Mouse (Mus musculus) lung, postnatal 4 days (tissue): ENCODE measurements around the gene Evx1.

Source experiments
- DNase-seq, 2 experiments: peaks; one replicate each; pipeline ENCODE4 v3.0.0; 2021

Evx1 gene

DNA sequence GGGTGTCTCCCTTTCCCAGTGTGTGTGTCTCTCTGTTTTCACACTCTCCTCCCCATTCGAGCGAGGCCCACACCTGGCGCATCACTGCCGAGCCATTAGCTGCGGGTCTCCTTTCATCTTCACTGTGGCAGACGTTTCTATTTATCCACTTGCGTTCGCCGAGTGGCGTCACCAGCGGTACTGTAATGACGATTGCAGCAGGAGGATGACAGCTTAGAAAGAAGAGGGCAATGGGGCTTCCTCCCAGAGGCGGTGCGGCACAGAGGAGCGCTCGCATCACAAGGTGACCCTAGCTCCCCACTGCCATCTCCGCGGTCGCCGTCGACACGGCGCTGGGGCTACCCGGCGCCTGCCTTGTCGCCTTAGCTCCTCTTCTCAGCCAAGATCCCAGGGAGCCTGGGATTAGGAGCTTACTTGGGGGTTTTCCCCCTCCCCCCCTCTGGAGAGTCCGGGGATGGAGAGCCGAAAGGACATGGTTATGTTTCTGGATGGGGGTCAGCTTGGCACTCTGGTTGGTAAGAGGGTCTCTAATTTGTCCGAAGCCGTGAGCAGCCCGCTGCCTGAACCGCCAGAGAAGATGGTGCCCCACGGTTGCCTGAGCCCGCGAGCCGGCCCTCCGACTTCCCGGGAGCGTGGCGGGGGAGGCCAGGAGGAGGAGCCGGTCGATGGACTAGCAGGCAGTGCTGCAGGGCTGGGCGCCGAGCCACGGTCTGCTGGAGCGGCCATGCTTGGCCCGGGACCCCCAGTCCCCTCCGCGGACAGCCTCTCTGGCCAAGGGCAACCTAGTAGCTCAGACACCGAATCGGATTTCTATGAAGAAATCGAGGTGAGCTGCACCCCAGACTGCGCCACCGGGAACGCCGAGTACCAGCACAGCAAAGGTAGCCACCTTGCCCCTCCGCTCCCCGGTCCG lies at the start of gene Evx1:
Gene Evx1 (plus strand): TSS at position 108 of the 913 bp plus-strand sequence.
- DNase-seq = no peak

DNA sequence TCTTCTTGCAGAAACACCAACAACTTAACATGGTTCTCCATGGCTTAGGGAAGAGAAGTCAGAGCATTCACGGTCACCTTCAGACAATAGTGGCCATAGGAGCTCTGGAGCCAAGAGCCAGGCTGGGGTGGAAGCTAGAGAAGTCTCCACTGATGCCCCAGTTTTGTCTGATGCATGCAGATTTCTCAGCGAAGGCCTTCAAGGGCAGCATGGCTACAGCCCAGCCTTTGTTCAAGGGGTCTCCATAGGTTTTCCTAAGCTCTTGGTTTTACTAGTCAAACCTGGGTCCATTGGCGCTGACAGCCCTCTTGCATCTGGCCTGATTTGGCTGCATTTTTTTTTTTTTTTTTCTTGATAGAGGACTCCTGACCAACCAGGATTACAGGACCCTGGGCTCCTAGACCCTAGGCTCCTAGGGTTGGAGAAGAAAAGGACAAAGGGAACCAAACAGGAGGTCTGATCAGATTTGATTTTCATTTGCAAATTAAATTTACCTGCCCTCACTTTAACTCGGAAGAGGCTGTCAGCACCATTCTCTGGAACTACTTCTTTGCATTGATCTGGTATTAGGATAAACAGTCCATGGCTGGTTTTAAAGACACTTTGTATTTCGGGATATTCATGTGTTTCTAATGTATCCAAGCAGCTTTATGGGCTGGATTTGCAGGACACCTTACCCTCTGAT lies 49.0 kb upstream of the Evx1 start:
- DNase-seq = no peak

DNA sequence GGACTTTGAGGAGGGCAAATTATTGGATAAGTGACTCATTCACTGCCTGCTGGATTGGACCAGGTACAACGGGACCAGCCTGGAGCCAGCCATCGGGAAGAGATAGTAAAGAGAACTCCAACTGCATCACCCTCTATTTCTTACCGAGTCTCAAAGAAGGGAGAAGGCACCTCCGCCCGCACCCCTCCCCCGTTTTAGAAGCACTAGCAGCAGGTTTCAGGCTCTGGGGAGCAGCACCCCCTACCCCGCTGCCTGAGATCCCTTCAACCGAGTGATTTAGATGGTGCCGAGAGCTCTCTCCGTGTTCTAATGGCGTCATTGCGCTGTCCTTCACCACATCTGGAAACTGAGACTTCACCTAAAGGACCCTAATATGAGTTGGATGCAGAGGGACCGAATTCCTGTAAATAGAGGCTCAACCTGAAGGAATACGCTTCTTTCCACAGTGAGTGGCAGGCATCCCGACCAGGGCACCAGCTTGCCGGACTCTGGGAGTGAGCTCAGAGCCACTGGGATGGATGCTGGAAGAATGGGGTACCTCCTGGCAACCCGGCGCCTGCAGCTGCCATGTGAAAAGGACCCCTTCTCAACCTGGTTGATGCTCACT lies 47.9 kb upstream of the Evx1 start:
- peak in 1 of 2 experiments; percentile 11 for DNase-seq

DNA sequence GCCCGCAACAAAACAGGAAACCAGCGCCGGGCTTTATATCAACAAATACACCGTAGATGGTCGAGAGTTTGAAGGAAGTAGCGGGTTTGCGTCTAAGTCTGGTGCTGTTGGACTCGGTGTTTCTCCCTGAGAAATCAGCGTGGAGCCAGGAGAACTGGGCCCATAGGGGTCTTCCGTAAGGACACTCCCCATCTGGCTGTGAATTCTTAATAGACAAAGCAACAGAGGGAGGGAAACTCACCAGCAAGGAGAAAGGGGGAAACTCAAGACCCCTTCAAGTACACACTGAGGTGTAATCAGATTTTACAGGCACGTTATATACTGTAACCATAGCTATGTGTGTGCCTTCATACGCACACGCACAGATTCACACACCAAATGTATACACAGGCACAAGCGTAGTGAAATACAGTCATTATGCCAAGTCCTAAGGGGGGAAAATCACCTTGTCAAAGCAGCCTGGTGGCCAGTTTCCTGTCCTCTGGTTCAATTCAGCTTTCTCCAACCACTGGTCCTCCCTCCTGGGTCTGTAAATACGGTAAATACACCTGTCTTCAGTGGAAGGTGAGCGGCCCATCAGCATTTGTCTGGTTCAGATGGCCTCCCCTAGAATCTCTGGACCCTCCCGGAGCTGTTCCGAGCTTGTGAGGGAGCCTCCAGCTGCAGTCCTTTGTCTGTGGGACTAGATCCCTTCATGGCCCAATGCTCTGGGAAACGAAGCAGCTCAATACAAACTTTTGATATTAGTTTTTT lies 47.2 kb upstream of the Evx1 start:
- no peak for DNase-seq

DNA sequence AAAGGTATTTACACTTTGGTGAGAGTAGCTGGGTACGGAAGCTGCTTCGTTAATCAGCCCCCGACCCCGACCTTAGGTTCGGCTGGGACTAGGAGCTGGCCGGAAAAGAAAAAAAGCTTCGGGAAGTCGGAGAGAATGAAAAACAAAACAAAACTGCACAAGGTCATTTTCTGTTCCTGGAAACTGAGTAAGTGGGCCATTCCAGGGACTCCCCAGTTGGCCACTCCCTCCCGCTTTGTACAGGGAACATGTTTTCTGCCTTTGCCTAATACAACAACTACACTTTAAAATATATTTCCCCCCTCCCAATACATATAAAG lies 46.7 kb upstream of the Evx1 start:
- DNase-seq = no peak

DNA sequence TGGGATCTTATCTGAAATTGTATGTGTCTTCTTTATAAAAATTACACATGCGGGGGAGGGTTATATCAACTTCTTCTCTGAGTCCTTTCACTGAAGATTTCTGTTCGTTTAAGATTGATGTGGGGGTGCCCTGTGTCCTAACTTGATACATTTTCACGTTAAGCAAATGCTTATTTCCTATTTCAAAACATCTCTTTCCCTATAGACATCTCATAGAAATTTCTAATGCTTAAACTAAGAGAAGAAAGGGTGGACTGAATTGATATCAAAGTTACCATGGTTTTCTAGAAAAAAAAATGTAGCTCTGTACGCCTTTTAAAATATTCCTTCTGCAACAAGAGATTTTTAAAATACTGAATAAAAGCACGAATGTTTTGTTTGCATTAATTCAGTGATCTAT lies 46.1 kb upstream of the Evx1 start:
- no peak for DNase-seq

DNA sequence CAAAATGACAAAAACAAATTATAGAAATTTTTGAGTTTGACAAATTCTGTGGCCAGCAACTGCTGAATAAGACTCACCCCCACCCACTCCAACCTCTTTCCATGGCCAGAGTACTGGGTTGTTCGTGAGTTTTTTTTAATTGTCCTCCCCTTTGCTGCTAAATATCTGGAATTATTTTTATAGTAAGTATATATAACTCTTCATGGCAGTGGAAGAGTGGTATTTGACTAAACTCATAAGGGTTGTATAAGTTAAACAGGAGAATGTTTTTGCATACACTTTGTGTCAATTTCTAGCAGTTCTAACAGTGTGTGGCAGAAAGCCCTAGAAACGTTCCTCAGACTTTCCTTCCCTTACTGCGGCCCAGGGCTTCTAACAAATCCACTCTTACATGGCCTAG lies 45.6 kb upstream of the Evx1 start:
- DNase-seq = no peak

DNA sequence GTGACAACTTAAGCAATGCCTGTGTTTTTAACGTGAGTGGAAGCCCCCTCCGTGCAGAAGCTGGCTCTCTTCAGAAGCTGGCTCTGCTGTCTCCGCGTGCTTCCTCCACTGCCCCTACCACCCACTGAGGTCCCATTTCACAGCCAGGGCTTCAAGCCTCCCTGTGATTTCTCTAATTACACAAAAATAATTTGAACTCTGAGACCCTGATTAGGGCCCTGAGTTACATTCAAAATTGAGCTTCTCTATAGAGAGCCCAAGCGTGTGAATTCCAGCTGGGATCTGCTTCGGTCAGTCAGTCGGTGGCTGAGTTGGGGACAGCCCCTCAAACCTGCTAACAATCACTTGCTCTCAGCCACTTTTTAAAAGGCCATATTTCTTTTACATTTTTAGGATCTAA lies 45.0 kb upstream of the Evx1 start:
- no peak for DNase-seq

DNA sequence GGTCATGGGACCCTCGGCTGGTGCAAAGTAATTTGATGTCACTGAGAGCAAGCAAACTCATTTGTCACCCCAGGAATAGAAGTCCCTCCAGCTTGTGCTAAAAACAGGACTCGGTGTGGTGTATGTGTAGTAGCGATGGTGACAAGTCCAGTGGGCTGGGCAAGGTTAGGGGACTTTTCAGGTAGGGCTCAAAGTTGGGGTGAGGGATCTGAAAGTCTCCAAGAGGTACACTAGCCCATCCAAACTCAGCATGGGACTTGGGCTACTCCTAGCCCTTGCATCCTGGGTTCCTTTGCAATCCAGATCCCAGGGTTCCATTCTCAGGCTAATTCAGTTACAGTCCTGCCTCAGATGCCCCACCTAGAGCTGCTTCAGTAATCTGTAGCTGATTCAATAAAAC lies 44.5 kb upstream of the Evx1 start:
- DNase-seq = no peak

DNA sequence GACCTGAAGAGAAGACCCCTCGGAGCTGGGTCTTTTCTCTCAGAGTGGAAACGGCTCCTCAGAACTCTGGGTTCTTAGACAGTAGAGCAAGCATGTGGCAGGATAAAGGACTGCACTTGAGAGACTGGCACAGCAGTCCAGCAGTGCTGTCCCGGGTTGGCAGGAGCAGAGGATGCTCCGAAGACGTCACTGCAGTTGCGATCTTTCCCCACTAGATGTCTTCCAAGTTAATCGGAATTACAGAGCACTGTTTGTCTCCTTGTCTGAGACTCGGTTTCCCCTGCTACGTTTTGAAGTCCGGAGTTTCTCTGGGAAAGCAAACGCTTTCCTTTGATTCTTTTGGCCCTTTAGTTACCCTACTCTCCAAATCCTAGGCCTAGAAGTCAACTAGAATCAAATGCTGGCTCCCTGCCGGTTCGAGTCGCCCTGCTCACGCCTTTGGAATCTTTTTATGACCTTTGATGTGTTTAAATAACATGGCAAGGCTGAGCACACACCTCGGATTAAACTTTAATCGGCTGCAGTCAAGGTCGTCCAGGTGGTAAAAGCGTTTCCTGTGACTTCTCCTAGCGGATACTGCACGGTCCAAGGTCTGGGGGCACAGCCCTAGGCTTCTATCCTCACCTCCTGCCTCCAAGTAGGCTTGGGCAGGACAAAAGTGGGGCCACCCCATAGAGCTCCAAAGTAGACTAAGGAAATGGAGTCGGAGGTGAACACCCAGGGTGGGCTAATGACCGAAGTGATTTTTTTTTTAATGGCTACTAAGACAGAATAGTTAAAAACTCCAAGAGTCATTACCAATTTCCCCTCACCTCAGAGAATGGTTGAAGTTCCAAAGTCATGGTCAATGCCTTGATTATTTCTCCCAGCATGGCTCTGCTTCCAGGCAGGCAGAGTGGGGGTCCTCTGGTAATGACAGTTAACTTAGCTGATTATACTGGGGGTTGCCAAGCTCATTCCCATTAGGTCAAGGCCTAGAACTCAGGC lies 42.5 kb upstream of the Evx1 start:
- peak; percentile 37 to 71 for DNase-seq

DNA sequence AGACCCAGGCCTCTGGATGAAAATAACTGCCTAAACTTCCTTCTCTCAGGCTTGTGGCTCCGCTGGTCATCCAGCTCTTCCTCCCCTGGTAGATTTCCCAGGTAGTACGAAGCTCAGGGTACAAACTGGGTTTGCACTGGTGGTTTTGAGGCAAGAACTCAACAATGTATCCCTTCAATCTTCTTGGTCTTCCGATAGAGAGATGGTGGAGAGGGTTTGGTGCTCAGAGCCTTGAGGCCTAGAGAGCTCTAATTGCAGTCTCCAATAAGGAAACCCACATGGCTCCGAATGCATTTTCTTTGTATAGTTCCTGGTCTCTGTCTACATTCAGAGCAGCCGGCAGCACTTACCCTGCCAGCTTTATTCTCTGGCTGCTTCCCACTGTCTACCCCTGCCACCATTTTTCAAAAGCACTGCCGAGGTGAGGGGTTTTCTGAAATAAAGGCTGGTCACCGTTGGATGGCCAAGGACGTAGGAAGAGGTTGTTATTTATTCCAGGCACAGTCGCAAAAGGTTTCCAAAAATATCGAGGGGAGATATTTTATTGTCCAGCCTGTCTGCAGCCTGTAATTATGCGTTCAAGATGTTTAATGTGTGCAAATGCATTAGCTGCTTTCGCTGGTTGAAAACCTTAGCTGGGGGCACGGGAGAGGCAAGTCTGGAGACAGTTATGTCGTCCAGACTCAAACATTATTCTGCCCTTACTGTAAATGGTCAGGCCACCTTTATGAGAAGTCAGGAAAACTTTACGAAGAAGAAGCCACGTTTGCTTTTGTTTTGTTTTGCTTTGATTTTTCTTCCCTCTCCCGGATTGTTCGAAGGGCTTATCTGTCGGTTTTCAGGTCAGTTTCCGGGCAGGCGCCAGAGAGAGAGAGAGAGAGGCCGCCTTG lies 40.3 kb upstream of the Evx1 start:
- no peak for DNase-seq

DNA sequence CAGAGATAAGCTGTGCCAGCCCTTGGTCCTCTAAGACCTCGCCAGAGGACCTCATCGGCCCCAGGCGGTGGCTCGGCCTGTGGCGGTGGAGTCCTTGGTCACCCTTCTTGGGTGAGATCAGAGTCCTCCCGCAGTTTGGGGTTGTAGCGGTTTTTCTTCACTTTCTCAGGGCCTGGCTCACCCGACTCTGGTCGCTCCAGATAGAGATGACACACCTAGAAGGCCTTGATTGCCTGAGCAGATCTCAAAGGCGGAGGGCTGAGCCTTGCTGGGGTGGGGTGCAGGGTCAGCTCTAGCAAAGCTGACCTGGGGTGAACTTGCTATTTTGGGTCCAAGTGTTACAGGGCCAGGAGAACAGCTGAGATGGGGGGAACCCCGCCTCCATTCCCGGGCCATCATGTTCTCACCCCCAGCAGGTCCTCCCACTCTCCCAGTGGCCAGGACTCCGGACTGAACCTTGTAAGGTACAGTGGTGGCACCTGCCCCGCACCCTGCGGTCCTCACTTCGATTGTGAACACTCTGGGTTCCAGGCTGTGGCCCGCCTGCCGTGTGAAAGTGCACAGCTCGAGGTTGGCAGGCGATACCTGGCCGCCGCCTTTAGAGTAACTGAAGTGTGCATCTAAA lies 39.5 kb upstream of the Evx1 start:
- no peak for DNase-seq

DNA sequence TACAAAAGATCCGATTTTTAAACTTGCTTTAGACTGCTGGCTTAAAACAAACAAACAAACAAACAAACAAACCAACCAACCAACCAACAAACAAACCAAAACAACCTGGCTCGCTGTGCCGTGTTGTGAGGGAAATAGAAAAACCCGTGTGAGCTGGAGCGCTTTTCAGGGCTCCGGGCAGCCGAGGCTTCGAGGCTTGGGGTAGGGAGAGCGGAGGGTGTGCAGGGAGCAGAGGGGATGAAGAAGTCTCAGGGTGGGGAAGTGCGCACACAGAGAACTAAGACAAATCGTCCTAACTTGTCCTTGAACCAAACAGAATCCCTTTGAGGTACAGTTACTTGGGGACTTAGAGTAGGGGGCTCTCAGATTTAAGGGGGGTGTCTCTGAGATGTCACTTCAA lies 38.7 kb upstream of the Evx1 start:
- DNase-seq = no peak

DNA sequence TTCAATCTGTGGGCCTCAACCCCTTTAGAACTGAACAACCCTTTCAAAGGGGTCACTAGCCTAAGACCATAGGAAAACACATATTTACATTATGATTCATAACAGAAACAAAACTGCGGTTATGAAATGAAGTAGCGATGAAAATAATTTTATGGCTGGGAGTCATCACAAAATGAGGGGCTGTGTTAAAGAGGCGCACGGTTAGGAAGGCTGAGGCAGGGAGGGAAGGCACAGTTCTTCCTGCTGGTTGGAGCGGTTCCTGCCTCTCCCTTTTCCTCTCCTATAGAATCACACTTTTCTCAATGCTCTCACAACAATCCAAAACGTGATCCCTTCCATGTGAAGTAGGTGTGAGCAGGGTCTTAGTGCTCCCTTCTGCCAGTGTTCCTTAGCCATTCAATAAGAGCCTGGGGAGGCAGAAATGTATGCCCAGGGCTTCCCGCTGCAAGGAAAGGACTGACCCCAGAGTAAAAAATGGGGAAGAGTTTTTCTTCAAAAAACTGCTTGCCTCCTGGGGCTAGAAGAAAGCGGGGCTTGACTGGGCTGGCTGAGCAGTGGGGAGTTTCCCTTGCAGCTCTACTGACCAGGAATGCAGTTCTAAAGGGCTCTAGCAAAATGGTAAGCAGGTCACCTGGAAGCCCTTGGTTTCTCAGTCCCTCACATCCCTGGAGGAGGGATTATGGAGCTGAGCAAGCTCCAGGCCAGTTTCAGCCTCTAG lies 37.6 kb upstream of the Evx1 start:
- no peak for DNase-seq

DNA sequence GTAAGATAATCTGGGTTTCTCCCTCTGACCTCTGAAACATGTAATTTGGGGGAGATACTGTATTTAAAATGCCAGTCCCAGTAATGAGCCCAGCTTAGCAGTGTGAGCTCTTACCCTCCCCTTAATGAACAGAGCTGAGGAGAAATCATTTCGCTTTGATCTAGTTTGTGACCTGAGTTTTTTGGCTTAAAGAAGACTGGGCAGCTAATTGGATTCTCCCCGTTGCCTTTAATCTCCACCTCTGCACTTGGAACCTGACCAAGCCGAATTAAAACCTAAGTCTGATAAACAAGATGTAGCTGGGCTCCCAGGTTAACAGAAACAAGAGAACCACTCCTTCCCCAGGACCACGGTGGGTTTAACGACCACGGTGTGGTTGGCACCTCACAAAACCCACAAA lies 36.9 kb upstream of the Evx1 start:
- DNase-seq = no peak

DNA sequence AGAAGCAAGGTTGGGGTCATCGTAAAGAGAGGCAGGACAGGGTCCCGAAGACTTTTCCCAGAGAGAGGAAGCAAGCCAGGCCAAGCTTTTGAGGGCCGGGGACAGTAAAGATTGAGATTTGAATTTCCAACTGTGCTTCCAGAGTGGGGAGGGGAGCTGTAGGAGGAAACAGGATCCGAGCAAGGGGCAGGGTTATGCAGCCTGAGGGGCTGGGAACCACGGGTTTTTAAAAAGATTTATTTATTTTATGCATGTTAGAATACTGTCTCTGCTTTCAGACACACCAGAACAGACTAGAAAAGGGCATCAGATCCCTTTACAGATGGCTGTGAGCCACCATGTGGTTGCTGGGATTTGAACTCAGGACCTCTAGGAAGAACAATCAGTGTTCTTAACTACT lies 36.4 kb upstream of the Evx1 start:
- DNase-seq = no peak

DNA sequence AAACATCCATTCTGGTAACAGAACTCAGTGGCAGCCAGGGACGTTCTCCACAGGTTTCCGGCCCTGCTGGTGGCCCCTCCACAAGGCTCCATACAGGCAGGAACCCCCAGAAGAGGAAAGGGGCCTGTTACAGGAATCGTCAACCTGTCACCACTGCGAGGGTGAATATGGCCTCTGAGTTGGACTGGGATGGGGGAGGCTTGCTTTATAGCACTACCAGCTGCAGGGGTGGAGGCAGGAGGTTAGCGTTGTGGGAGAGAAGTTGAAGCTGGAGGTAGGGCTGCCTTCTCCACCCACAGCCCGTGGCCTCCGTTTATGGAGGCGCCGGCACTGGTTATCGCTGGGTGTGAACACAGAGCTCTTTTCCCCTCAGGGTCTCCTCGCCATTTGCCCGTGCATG lies 32.2 kb upstream of the Evx1 start:
- no peak for DNase-seq

DNA sequence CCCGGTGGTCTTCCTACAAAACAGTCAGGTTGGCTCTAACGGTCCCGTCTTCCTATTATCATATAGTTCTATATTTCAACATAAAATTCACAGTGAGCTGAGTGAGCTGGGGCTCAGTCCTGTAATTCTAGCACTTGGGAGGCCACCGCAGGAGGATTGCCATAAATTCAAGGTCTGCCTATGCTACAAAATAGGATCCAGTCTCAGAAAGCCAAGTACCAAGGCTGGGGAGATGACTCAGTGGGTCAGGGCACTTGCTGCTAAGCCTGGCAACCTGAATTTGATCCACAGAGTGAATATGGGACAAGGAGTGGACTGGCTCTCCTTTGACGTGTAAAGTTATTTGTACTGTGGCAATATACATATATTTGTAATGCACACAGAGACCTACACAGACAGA lies 29.4 kb upstream of the Evx1 start:
- DNase-seq = no peak

DNA sequence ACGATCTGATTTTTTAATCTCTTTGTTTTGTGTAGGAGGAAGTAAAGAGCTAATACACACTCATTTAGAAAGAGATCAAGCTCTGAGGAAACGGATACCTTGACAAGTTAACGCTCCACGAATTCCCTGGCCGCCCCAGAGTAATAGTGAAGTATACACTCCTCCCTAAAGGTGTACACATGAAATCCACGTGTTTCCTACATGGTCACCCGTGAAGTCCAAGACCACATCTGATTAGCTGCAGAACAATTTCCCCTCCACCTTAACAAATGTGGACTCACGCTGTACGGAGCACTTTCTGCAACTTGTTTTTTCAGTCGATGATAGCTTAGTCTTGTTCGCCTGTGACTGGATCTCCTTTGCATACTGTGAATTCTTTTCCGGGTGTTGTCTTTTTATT lies 23.1 kb upstream of the Evx1 start:
- DNase-seq = no peak
